In the genomic region with DNA sequence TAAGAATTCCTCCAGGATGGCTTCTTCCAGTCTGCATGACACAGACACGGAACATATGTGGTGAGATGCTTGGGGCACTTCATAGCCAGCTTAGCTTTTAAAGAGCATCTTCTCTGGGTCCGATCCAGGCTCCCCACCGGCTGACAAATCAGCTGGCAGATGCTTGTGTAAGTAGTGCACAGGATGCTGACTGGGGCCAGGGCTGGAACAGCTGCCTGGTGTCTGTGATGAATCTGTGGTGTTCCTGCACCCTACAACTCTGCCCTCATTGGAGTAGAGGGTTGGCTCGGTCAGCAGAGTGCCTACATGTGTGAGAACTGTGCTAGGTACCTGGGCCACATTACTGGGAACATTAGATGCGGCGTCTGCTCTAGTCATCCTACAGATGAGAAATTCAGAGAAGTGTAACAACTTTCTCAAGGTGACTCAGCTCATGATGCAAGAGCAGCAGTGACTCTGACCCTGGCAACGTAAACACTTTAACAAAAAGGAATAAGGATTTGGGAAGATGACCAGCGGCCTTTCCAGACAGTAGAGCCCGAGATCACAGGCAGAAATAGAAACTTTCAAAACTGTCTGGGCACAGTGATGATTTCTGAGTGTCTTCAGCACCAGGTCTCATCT, we compare ENCODE assay signal across 28 mouse cellular contexts. TPM values are rescaled to one million over a fixed set of nuclear protein-coding genes. Genes with fewer than 3 reads are reported as not detected.
DNase-seq lines count a peak whose midpoint lies in the region; ATAC-seq and TF ChIP-seq lines count a peak whose summit lies in the region.
"Had no signal": no experiment of that assay in that cellular context is flagged by ENCODE, and none has a peak within 500 bp of the region (broad histone marks: within the 10 kb centered on the region; RNA-seq: fewer than 3 reads in every experiment).

No protein-coding gene starts in this region.

- no peak overlapping the region for H3ac ChIP-seq in C2C12 (ENCODE audit: control insufficient read depth, insufficient read length, low read depth)

- H3K79me2 ChIP-seq in C2C12 (ENCODE audit: control insufficient read depth, insufficient read depth) = no peaks in the 10 kb centered on the region
- H3K79me2 ChIP-seq in heart, adult 2 months (replicated peaks; ENCODE audit: control insufficient read depth, insufficient read depth, low read length) = no peaks in the 10 kb centered on the region

- TF ChIP-seq POLR2A in heart, adult 2 months (IDR thresholded peaks at IDR 0.05; ENCODE audit: insufficient read depth, low read depth, low read length) = no peak

- no peaks in the 10 kb centered on the region for H3K4me1 ChIP-seq in hindbrain, embryonic 14.5 days (replicated peaks; ENCODE audit: control insufficient read depth, insufficient read depth, low read length)
- H3K4me1 ChIP-seq in hindbrain, embryonic 11.5 days (replicated peaks; ENCODE audit: control insufficient read depth, insufficient read depth, low read length) = 0 out of 2 replicates have a peak, but pooled peaks cover 2% of the 10 kb centered on the region
- H3K4me1 ChIP-seq in hindbrain, embryonic 16.5 days (ENCODE audit: control insufficient read depth, insufficient read depth, low read depth, low read length) = no peaks in the 10 kb centered on the region; the same call in 1 of the 2 replicates
- no peaks in the 10 kb centered on the region for H3K4me1 ChIP-seq in heart, adult 2 months (ENCODE audit: control insufficient read depth, insufficient read depth, low read length)
- H3K4me1 ChIP-seq: embryonic facial prominence, embryonic 12.5 days; forebrain, embryonic 13.5 days; limb, embryonic 12.5 days had no signal

- no peak for TF ChIP-seq CTCF in C2C12 (IDR thresholded peaks at IDR 0.05; ENCODE audit: control insufficient read depth, insufficient read depth, insufficient read length)
- TF ChIP-seq CTCF in heart, adult 2 months (IDR thresholded peaks at IDR 0.05) = no peak

- H3K4me2 ChIP-seq in hindbrain, embryonic 14.5 days (replicated peaks) = no peak overlapping the region
- H3K4me2 ChIP-seq in hindbrain, embryonic 11.5 days (replicated peaks; ENCODE audit: low read depth, low read length) = no peak overlapping the region
- H3K4me2 ChIP-seq in hindbrain, embryonic 16.5 days (ENCODE audit: low read length) = no peak overlapping the region
- H3K4me2 ChIP-seq: embryonic facial prominence, embryonic 12.5 days; forebrain, embryonic 13.5 days; limb, embryonic 12.5 days; liver, embryonic 11.5 days; midbrain, embryonic 11.5 days had no signal

- ATAC-seq in hindbrain, embryonic 14.5 days (ENCODE audit: low FRiP score) = peak; percentile 64; the same call in 1 of the 2 replicates
- ATAC-seq in hindbrain, embryonic 11.5 days (ENCODE audit: low FRiP score) = no peak
- peak; percentile 74 for ATAC-seq in hindbrain, embryonic 16.5 days
- ATAC-seq: forebrain, embryonic 13.5 days; liver, postnatal 0 days; lung, postnatal 0 days had no signal

- 89% methylated on average over 9 of the region's 9 CpGs for WGBS in hindbrain, embryonic 14.5 days
- WGBS in hindbrain, embryonic 11.5 days = 89% methylated on average over 9 of the region's 9 CpGs
- 74% methylated on average over 9 of the region's 9 CpGs for WGBS in hindbrain, embryonic 16.5 days
- WGBS in heart, adult 2 months = 85% methylated on average over 9 of the region's 9 CpGs

- no peak for TF ChIP-seq EP300 in heart, adult 2 months (IDR thresholded peaks at IDR 0.05; ENCODE audit: insufficient read depth, low read depth, low read length)

- H3K4me3 ChIP-seq in hindbrain, embryonic 14.5 days (replicated peaks; ENCODE audit: low read length) = no peak overlapping the region
- H3K4me3 ChIP-seq in hindbrain, embryonic 11.5 days (ENCODE audit: low read depth, low read length) = no peak overlapping the region
- no peak overlapping the region for H3K4me3 ChIP-seq in C2C12 (ENCODE audit: insufficient read depth, poor library complexity, severe bottlenecking)
- no peak overlapping the region for H3K4me3 ChIP-seq in hindbrain, embryonic 16.5 days (ENCODE audit: low read length)
- no peak overlapping the region for H3K4me3 ChIP-seq in heart, adult 2 months
- H3K4me3 ChIP-seq: embryonic facial prominence, embryonic 12.5 days; erythroblast, embryonic 14.5 days; forebrain, embryonic 13.5 days; limb, embryonic 12.5 days had no signal

- H3K27me3 ChIP-seq in hindbrain, embryonic 14.5 days (ENCODE audit: control insufficient read depth, insufficient read depth, low read length) = no peaks in the 10 kb centered on the region
- H3K27me3 ChIP-seq in hindbrain, embryonic 11.5 days (ENCODE audit: control insufficient read depth, insufficient read depth, low read length) = no peaks in the 10 kb centered on the region
- no peaks in the 10 kb centered on the region for H3K27me3 ChIP-seq in C2C12 (ENCODE audit: control insufficient read depth, insufficient read depth, insufficient read length)
- H3K27me3 ChIP-seq in hindbrain, embryonic 16.5 days (replicated peaks; ENCODE audit: control insufficient read depth, insufficient read depth, low read length) = no peaks in the 10 kb centered on the region
- H3K27me3 ChIP-seq in heart, adult 2 months (ENCODE audit: control insufficient read depth, insufficient read depth, low read length) = no peaks in the 10 kb centered on the region
- H3K27me3 ChIP-seq: CH12.LX; embryonic facial prominence, embryonic 12.5 days; forebrain, embryonic 13.5 days; limb, embryonic 12.5 days had no signal

- no peak overlapping the region for H3K27ac ChIP-seq in hindbrain, embryonic 14.5 days
- H3K27ac ChIP-seq in hindbrain, embryonic 11.5 days (ENCODE audit: low read depth, low read length) = no peak overlapping the region
- no peak overlapping the region for H3K27ac ChIP-seq in hindbrain, embryonic 16.5 days (ENCODE audit: low read depth, low read length)
- no peak overlapping the region for H3K27ac ChIP-seq in heart, adult 2 months
- H3K27ac ChIP-seq: embryonic facial prominence, embryonic 12.5 days; forebrain, embryonic 13.5 days; limb, embryonic 12.5 days; macrophage had no signal

- DNase-seq in hindbrain, embryonic 14.5 days (ENCODE audit: low spot score) = no peak
- DNase-seq in hindbrain, embryonic 11.5 days (ENCODE audit: low spot score) = no peak
- DNase-seq in 3T3-L1 (ENCODE audit: low read depth, low spot score) = peak; percentile 72
- no peak for DNase-seq in heart, adult 2 months
- no peak for DNase-seq in heart, adult 11 months
- DNase-seq: adrenal gland, postnatal 14 days; cerebellum, postnatal 25 days; gastrocnemius, postnatal 14 days; heart, adult 18-20 months; kidney, adult 8-10 months; kidney, postnatal 14 days; liver, postnatal 0 days; thymus, adult 18-20 months; thymus, postnatal 36 days had no signal

- no peaks in the 10 kb centered on the region for H3K9me3 ChIP-seq in hindbrain, embryonic 14.5 days (ENCODE audit: control insufficient read depth, low read length)
- no peaks in the 10 kb centered on the region for H3K9me3 ChIP-seq in hindbrain, embryonic 11.5 days (ENCODE audit: control insufficient read depth, low read length)
- H3K9me3 ChIP-seq in hindbrain, embryonic 16.5 days (ENCODE audit: control insufficient read depth, low read length) = no peaks in the 10 kb centered on the region
- H3K9me3 ChIP-seq: embryonic facial prominence, embryonic 12.5 days; forebrain, embryonic 13.5 days; G1E; limb, embryonic 12.5 days had no signal

- H3K79me3 ChIP-seq in C2C12 (ENCODE audit: low read depth) = no peaks in the 10 kb centered on the region

- intact Hi-C loops in heart, adult 2 months (cut with DNase I) = no loop called here

- peaks cover 6% of the 10 kb centered on the region; the same call in 1 of the 2 replicates for H3K36me3 ChIP-seq in hindbrain, embryonic 14.5 days (replicated peaks; ENCODE audit: control insufficient read depth, insufficient read depth)
- no peaks in the 10 kb centered on the region for H3K36me3 ChIP-seq in hindbrain, embryonic 11.5 days (ENCODE audit: control insufficient read depth, insufficient read depth, low read length)
- H3K36me3 ChIP-seq in C2C12 (ENCODE audit: control insufficient read depth, insufficient read depth) = peaks cover 1% of the 10 kb centered on the region
- no peaks in the 10 kb centered on the region for H3K36me3 ChIP-seq in hindbrain, embryonic 16.5 days (ENCODE audit: control insufficient read depth, insufficient read depth, low read length)
- no peaks in the 10 kb centered on the region for H3K36me3 ChIP-seq in heart, adult 2 months (ENCODE audit: control insufficient read depth, insufficient read depth, low read length)
- H3K36me3 ChIP-seq: G1E had no signal

- H3K9ac ChIP-seq in hindbrain, embryonic 14.5 days = no peak overlapping the region
- H3K9ac ChIP-seq in hindbrain, embryonic 11.5 days (ENCODE audit: low read depth, low read length) = no peak overlapping the region
- no peak overlapping the region for H3K9ac ChIP-seq in hindbrain, embryonic 16.5 days (ENCODE audit: low read depth, low read length)
- H3K9ac ChIP-seq in heart, adult 2 months (ENCODE audit: low read depth, low read length) = no peak overlapping the region
- H3K9ac ChIP-seq: embryonic facial prominence, embryonic 12.5 days; forebrain, embryonic 13.5 days; limb, embryonic 12.5 days; liver, postnatal 0 days had no signal

TF ChIP-seq in C2C12, 6 proteins besides CTCF, POLR2A, EP300 and RAD21:
- TF ChIP-seq CEBPB (IDR thresholded peaks at IDR 0.05; ENCODE audit: low read depth) (peak; percentile 53), MYOD1 (IDR thresholded peaks at IDR 0.05; ENCODE audit: control insufficient read depth, insufficient read length, low read depth) (no peak)
TF ChIP-seq in C2C12: peak in this region for 1.

RNA-seq across cellular contexts. Expression of a gene that starts 34.5 kb away (rescaled TPM):
- 134 and 145 TPM in 2 replicates for polyA plus RNA-seq in hindbrain, embryonic 14.5 days (2014; fragmentation: Nextera tagmentation; extraction: Ambion mirVana)
- 212 and 221 TPM in 2 replicates for polyA plus RNA-seq in hindbrain, embryonic 11.5 days (2014; fragmentation: Nextera tagmentation; extraction: Ambion mirVana)
- 85.2 TPM for polyA plus RNA-seq in C2C12 (2012; fragmentation: generic; extraction: Trizol)
- 132 and 134 TPM in 2 replicates for polyA plus RNA-seq in hindbrain, embryonic 16.5 days (2015; fragmentation: Nextera tagmentation; extraction: Ambion mirVana)
- 10 to 100 TPM; 60.8 to 71.6 TPM for total RNA-seq in heart, adult 2 months (2021)
- 13.6 and 21.6 TPM in 2 replicates for polyA plus RNA-seq in heart, adult 2 months (2012; rRNA removed)

RNA-seq across cellular contexts. Expression of a gene that starts 34.7 kb away (rescaled TPM):
- 0.73 and 0.74 TPM in 2 replicates for polyA plus RNA-seq in hindbrain, embryonic 14.5 days (2014; fragmentation: Nextera tagmentation; extraction: Ambion mirVana)
- 0.15 and 0.22 TPM in 2 replicates for polyA plus RNA-seq in hindbrain, embryonic 11.5 days (2014; fragmentation: Nextera tagmentation; extraction: Ambion mirVana)
- polyA plus RNA-seq in C2C12 (2012; fragmentation: generic; extraction: Trizol) = 0.02 TPM
- polyA plus RNA-seq in hindbrain, embryonic 16.5 days (2015; fragmentation: Nextera tagmentation; extraction: Ambion mirVana) = 1.2 and 1.3 TPM in 2 replicates
- total RNA-seq in heart, adult 2 months (2021) = not detected
- 0.18 TPM in 1 of 2 replicates, not detected in the other for polyA plus RNA-seq in heart, adult 2 months (2012; rRNA removed)
- total RNA-seq: gastrocnemius, postnatal 14 days; heart, adult 18-20 months; heart, postnatal 25 days had no signal
- polyA plus RNA-seq: erythroblast, embryonic 14.5 days; macrophage; small intestine, adult 2 months had no signal
